In the genomic region with DNA sequence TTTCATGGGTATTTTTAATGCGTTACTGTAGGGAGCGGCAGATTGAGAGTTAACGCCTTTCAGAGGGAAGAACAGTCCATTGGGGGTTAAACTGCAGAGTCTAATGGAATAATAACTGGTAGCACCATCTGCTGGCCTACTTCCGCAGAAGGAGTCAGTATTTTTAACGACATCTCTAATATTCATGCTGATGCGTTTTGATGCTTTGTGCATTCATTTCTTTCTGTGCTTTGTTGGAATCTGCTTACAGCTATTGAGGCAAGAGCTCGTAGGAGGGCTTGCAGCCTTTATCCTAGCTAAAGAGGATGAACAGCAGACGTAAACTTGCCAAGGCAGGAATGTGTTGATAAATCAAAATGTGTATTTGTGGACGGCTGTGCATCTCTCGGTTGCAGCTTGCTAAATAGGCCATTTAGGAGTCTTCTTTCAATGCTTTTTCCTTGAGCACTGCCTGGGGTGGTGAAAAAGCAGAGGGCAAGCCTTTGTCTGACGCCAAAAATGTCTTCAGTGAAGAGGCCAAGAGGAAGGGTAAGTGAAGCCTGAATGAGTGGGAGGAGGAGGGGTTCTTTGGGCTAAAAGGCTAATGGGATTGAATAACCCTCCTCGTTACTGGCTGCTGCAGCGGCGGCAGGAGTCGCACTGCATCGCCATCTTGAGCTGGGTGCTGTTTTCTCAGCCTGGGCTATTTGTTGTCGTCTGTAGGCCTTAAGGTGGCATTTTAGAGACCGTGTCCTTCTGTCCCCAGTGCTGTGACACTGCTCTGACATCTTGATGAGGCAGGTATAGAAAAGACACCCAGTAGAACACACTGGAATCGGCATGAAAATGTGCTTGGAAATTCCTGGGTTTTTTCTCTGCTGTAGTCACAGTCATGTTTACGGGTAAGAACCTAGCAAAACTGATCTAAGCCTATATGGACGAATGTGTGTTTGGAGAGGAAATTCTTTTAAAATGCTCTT, we compare ENCODE assay signal across 8 mouse cellular contexts.
DNase-seq lines count a peak whose midpoint lies in the region; ATAC-seq and TF ChIP-seq lines count a peak whose summit lies in the region.

No protein-coding gene starts in this region.

- peak overlapping the region; percentile 95 for H3K27ac ChIP-seq in heart, embryonic 10.5 days
- peak overlapping the region; percentile 99 for H3K27ac ChIP-seq in kidney, embryonic 15.5 days

- peaks cover 7% of the 10 kb centered on the region for H3K79me2 ChIP-seq in C2C12 (ENCODE audit: control insufficient read depth, insufficient read depth)
- H3K79me2 ChIP-seq in myocyte (ENCODE audit: control insufficient read depth, insufficient read depth): peaks cover 7% of the 10 kb centered on the region

- peak overlapping the region; percentile 55 for H3K9ac ChIP-seq in kidney, embryonic 15.5 days

- peak overlapping the region; percentile 85 for H3ac ChIP-seq in C2C12 (ENCODE audit: control insufficient read depth, insufficient read length, low read depth)
- no peak overlapping the region for H3ac ChIP-seq in myocyte (ENCODE audit: control insufficient read depth, insufficient read length)

- no peaks in the 10 kb centered on the region for H3K79me3 ChIP-seq in C2C12 (ENCODE audit: low read depth)

- WGBS in heart, embryonic 10.5 days: 7% methylated on average over 21 of the region's 21 CpGs
- under 1% methylated on average over 21 of the region's 21 CpGs for WGBS in kidney, embryonic 15.5 days

- H3K9me3 ChIP-seq in heart, embryonic 10.5 days: no peaks in the 10 kb centered on the region
- no peaks in the 10 kb centered on the region for H3K9me3 ChIP-seq in kidney, embryonic 15.5 days (replicated peaks)

- 0 out of 2 replicates have a peak, but pooled peaks cover 3% of the 10 kb centered on the region for H3K4me1 ChIP-seq in heart, embryonic 10.5 days
- H3K4me1 ChIP-seq in kidney, embryonic 15.5 days: peaks cover 20% of the 10 kb centered on the region

- peak overlapping the region; percentile 33 for H3K4me3 ChIP-seq in C2C12 (ENCODE audit: insufficient read depth, poor library complexity, severe bottlenecking)
- H3K4me3 ChIP-seq in heart, embryonic 10.5 days: peak overlapping the region; percentile 63
- H3K4me3 ChIP-seq in kidney, embryonic 15.5 days (replicated peaks): peak overlapping the region; percentile 52
- peak overlapping the region; percentile 29 for H3K4me3 ChIP-seq in myocyte

- peak; percentile 52 for TF ChIP-seq POLR2A in myocyte (IDR thresholded peaks at IDR 0.05; ENCODE audit: insufficient read length, low read depth)

- H3K4me2 ChIP-seq in kidney, embryonic 15.5 days: peak overlapping the region; percentile 64
- peak overlapping the region; percentile 95 for H3K4me2 ChIP-seq in myocyte (ENCODE audit: low read depth)

- peak; percentile 86 for ATAC-seq in erythroblast, adult 5-6 weeks (replicated peaks; ENCODE audit: low FRiP score, poor library complexity, severe bottlenecking)
- ATAC-seq in kidney, embryonic 15.5 days (replicated peaks; ENCODE audit: low FRiP score): peak; percentile 94

- peak; percentile 96 for DNase-seq in brain, adult 2 months (ENCODE audit: low read depth, low spot score)
- peak; percentile 92 for DNase-seq in heart, embryonic 10.5 days (ENCODE audit: low spot score)
- peak; percentile 71 for DNase-seq in liver
- DNase-seq in splenic B cell, adult 2 months (ENCODE audit: low read depth, low spot score): peak; percentile 75

- H3K27me3 ChIP-seq in C2C12 (ENCODE audit: control insufficient read depth, insufficient read depth, insufficient read length) (no peaks in the 10 kb centered on the region), myocyte (ENCODE audit: control insufficient read depth, insufficient read depth, insufficient read length) (no peaks in the 10 kb centered on the region)
- no peaks in the 10 kb centered on the region for H3K27me3 ChIP-seq in heart, embryonic 10.5 days (ENCODE audit: insufficient read depth, poor library complexity, severe bottlenecking)
- H3K27me3 ChIP-seq in kidney, embryonic 15.5 days: no peaks in the 10 kb centered on the region
- H3K27me3 ChIP-seq in splenic B cell, adult 2 months (ENCODE audit: control insufficient read depth, insufficient read depth, low read length, poor library complexity, severe bottlenecking): no peaks in the 10 kb centered on the region

- TF ChIP-seq CTCF in C2C12 (IDR thresholded peaks at IDR 0.05; ENCODE audit: control insufficient read depth, insufficient read depth, insufficient read length): no peak

- peaks cover under 1% of the 10 kb centered on the region for H3K36me3 ChIP-seq in C2C12 (ENCODE audit: control insufficient read depth, insufficient read depth)
- H3K36me3 ChIP-seq in heart, embryonic 10.5 days: peaks cover 1% of the 10 kb centered on the region; the same call in 1 of the 2 replicates
- H3K36me3 ChIP-seq in kidney, embryonic 15.5 days: no peaks in the 10 kb centered on the region; the same call in 1 of the 2 replicates
- no peaks in the 10 kb centered on the region for H3K36me3 ChIP-seq in myocyte (ENCODE audit: control insufficient read depth, insufficient read depth)
- no peaks in the 10 kb centered on the region for H3K36me3 ChIP-seq in splenic B cell, adult 2 months (ENCODE audit: control insufficient read depth, insufficient read depth, low read length, poor library complexity, severe bottlenecking)

TF ChIP-seq in C2C12, 6 proteins besides CTCF, POLR2A, EP300 and RAD21:
- TF ChIP-seq FOSL1 (IDR thresholded peaks at IDR 0.05; ENCODE audit: insufficient read depth, low read length, poor library complexity, severe bottlenecking) (no peak), MAX (IDR thresholded peaks at IDR 0.05) (no peak), USF1 (IDR thresholded peaks at IDR 0.05; ENCODE audit: low read depth) (no peak), MYOG (IDR thresholded peaks at IDR 0.05; ENCODE audit: control insufficient read depth, extremely low read depth, insufficient read length) (no peak), CEBPB (IDR thresholded peaks at IDR 0.05; ENCODE audit: low read depth) (no peak), MYOD1 (IDR thresholded peaks at IDR 0.05; ENCODE audit: control insufficient read depth, insufficient read length, low read depth) (no peak)
TF ChIP-seq in C2C12: peak in this region for 0.

TF ChIP-seq in myocyte, 11 proteins besides CTCF, POLR2A, EP300 and RAD21:
- no peak for TF ChIP-seq MYOG (IDR thresholded peaks at IDR 0.05; ENCODE audit: control insufficient read depth in 1 of 3, insufficient read depth in 1 of 3, insufficient read length in 2 of 3, low read depth in 2 of 3)
- TF ChIP-seq USF1 (IDR thresholded peaks at IDR 0.05; ENCODE audit: low read depth): no peak
- TF ChIP-seq POLR2AphosphoS2 (IDR thresholded peaks at IDR 0.05; ENCODE audit: insufficient read length, low read depth): no peak
- TF ChIP-seq TCF12 (IDR thresholded peaks at IDR 0.05; ENCODE audit: insufficient read depth, poor library complexity, severe bottlenecking): no peak
- no peak for TF ChIP-seq TCF3 (IDR thresholded peaks at IDR 0.05; ENCODE audit: insufficient read length, low read depth)
- no peak for TF ChIP-seq SRF (IDR thresholded peaks at IDR 0.05; ENCODE audit: control insufficient read depth, insufficient read length, low read depth)
- TF ChIP-seq REST (IDR thresholded peaks at IDR 0.05; ENCODE audit: insufficient read depth, insufficient read length): no peak
- TF ChIP-seq MYOD1 (IDR thresholded peaks at IDR 0.05; ENCODE audit: control insufficient read depth in 1 of 3, insufficient read length in 2 of 3, low read depth in 2 of 3): no peak

Comparison
In these comparisons a context has a peak if more than half of its experiments do, and no peak if none do; other contexts are left out.
1. Peak in every context shown above with its lines: DNase-seq, ATAC-seq, H3K4me3 ChIP-seq and H3K27ac ChIP-seq.